Mouse (Mus musculus) MEL-GATA-1-ER (cell line): ENCODE data around the gene Ephb3.
A peak's percentile ranks its signal among the peaks of the same experiment; 100 is the strongest.

Experiments
- DNase-seq: peaks from one replicate; pipeline ENCODE4 v3.0.0-alpha.2; 2012; ENCODE audit warnings: low read depth; ENCODE audit errors: extremely low read depth

Gene Ephb3

DNA sequence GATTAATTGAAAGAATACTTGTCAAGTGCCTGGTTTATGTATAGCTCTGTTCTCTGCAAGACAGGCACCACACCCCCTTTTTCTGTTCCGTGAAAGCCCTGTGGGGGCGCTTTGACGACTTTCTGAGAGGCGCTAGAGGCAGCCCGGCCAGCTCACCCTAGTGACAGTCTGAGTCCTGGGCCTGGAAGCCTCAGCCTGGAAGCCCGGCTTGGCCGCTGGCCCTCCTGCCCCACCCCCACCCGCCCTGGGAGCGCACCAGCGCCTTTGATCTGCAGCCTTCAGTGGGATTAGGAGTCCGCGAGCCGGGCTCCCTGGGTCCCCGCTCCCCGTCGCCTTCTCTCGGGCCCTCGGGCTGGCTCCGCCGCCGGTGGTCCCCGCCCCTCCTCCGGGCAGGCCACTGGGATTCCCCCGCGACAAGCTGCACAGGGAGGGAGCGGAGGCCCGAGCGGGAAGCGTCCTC, 41.4 kb downstream of the Ephb3 start:
- peak; percentile 70 for DNase-seq

DNA sequence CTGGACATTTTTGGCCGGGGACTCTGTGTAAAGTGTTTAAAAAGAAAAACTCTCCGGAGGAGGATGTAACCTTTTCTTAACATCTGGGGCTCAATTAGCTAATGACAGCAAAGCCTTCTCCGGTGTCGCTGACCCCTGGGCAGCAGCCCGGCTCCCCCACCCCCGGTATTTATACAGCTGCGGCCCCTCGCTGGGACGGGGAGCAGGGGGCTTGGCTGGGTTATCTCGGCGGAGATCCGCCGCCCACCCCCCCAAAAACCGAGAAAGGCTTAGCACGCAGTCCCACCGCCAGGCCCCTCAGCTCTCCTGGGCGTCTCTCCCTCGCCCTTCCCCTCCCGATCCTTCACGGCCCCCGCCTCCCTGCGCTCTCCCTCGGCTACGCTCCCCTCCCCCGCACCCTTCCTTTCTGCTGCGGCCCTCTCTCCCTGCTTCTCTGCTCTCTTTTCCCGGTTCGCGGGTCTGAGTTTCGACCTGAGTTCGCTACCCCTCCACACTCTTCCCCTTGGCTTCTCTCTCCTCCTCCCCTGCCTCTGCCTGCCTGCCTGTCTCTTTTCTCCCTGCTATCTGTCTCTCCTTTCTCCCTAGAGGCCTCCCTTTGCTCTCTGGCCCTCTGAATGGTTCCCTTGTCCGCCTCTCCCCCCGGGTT, 42.0 kb downstream of the Ephb3 start:
- no peak for DNase-seq

DNA sequence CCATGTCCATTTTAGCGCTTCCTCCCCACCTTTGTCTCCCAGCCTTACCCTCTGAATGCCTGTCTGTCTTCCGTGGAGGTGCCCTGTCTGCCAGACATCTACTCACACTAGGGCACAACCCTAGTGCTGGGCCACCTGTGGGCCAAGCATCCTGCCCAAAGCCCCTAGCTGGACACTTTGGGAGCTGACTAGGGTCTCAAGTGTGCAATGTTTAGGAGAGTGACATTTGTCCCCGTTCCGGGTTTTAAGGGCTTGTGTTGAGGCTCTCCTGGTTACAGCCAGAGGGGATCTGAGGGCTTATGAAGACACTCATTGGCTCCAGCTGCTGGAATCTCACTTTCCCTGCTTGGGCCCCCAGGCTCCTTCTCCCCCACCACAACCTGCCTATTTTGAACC, 42.5 kb downstream of the Ephb3 start:
- no peak for DNase-seq

DNA sequence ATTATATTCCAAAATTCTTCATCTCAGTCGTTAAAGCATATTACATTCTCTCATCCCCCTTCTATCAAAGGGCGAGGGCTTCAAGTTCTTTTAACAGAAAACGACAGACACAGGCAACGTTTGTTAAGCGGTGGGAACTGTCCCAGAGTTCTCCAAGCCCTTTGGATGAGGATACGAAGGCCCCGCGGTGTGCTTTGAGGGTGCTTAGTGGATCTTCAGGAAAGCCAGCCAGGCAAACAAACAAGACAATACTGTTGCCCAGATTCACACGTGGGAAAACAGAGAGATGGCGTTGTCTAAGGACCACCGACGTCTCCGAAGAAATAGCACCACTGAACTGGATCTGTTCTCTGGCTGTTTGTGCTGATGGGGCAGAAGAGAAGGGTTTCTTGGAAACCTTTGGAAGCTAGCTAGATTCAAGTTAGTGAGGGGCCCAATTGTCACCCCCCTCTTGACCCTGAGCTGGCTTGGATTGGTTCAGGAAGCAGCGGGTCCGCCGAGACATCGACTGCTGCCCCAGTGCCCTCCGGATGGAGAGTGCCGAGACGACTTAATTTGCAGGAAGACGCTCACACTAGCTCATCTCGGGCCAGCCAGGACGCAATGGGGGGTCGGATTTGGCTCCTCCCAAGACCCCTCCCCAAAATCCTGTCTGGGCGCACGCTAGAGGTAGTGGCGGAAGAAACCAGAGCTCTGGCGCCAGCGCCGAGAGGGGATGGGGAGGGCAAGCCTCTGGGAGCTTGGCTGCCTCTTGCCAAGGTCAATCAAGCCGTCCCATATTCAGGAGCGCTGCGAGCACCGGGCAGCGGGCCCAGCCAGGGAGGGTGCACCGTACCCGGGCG, 43.5 kb downstream of the Ephb3 start:
- no peak for DNase-seq

DNA sequence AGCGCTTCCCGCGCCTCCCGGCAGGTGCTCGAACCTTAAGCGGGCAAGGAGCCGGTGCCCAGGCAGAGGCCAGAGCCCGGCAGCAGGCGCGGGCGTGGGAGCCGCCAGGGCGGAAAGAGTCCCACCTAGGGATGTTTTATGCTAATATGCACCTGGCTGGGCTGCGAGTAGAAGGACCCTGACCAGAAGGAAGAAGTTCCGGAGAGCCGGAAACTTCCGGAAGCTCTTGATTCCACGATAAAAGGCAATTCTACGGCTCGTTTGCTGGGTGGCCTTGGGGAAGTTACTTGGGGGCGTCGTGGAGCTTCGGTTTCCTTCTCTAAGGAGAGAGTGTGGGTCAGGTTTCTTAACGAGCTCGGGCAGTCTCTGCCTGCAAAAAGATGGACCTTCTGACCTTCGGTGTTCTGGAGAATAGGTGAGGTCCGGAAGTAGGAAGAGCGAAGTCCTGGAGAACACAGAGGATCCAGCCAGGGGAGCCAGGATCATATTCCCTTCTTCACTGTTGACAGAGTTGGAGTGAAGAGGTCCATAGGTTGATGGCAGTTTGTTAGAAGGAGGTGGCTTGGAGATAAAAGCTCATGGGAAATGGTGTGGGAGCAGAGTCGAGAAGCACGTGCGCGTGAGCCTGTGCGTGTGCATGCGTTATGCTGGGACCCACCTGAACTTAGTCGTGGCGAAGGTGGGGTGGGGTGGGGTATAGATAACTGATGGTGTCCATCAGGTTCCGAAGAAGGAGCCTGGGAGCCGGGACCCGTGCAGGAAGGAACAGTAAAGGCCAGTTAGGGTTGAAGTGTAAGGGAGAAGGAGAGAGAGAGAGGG, 44.4 kb downstream of the Ephb3 start:
- DNase-seq: no peak

DNA sequence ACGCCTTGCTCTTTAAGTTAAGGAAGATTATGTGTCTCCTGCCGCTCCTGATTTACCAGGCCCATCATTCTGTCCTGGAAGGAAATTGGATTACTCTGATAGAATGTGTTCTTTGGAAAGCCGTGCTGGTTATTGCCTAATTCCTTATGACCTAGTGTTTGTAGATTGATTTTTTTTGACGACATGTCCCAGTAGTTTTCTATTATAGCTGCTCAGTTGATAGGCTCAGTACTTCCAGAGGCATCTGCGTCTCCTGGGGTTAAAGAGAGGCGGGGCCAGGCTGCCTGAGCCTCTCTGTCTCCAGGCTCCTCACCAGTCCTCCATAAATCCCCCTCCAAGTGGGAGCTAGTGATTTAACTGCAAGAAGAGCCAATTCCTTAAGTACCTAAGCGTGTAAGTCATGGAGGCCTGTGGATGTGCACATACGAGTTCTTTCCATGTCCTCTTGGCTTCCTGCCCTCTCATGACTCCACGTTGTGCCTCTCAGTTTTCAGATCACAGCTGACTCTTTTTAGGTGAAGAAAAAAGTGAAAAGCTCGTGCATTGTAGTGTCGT, 47.9 kb downstream of the Ephb3 start:
- DNase-seq: no peak

DNA sequence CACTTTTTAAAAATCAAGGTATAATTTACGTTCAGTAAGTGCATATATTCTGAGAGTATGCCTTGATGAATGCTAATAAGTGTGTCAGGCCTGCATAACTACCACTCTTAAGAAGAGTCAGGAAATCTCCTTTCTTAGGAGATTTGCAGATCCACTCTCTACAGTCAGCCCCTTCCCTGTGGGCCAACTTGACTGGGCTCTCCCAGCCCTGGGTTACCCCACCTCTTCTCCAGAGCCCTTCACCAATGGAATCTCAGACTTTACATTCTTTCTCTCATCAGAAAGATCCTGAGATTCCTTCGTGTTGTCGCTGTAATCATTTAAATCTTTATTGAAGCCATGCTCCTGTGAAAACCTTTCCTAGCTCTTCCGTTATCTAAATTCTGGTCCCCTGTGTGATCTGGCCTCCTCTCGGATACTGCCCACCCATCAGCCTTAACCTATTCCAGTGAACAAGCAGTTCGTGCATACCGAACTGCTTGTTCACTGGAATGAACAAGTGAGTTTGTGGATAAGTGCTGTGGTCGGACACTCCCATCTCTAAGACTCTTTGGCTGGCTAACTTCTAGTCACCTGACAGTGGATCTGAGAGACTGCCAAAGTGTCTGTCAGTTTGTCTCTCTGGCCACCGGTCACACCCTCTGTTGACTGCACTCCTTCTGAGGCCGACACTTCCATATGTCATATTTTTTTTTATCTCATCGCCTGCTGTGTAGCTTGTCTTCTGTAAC, 51.2 kb downstream of the Ephb3 start:
- DNase-seq: peak; percentile 75

DNA sequence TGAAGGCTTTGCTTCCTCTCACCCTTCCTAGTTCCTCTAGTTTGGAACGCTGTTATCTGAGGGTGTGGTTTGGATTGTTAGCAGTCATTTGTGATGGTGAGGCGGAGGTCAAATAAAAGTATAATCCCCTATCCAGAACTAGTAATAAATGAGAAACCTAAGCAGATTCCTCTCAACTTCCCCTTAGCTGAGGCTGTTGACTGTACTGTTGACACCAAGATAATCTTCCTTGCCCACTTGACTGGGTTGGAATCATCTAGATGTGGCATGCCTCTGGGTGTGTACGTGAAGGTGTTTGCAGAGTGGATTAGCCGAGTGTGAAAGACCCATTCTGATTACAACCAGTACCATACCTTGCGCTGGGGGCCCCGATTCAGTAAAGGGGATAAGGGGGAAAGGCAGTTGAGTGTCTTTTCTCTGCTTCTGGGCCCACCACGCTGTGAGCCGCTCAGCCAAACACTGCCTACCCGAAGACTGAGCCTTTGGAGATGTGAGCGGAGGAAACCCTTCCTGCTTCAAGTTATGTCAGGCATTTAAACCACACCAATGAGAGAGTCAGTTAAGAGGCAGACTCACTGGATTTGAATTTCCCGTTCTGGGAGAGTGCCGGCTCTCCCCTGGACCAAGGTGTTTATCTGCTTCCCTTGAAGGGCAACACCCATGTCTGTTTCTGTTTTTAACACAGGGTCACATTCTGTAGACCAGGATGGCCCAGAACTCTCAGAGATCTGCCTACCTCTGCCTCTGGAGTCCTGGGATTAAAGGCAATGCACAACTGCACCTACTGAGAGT, 52.2 kb downstream of the Ephb3 start:
- peak; percentile 63 for DNase-seq

DNA sequence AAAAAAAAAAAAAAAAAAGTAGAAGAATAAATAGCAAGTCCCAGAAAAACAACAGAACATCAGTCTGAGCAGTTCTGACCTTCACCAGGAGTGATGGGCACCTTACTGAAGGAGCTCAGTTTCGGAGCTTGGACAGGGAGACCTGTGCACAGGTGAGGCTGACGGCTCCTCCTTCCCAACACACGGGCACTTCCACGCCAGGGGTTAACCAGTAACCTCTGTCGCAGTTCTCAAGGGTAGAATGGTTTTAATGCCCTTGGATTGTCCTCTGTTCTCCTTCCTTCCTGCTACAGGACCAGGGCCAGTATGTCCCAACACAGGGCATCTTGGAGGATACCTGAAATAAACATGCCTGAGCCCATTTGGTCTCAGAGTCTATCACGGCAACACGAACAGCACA, 60.9 kb downstream of the Ephb3 start:
- DNase-seq: no peak

DNA sequence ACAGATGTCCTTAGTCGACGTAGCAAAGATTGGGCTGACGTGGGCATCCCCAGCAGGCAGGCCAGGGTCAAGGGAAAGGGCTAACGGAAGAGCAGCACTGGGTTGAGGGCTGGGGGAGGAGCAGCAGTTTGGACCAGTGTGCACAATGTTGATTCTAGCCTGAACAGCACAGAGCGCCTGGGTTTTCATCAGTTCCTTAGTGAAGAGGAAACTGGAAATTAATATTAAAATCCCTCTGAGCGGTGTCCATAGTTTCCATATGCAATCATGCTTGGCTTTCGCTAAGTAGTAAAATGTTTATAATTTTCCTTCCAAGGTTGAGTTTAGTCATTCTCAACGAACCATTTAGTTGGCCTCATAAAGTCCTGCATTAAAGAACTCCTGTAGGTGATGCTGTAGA, 65.2 kb downstream of the Ephb3 start:
- DNase-seq: no peak

DNA sequence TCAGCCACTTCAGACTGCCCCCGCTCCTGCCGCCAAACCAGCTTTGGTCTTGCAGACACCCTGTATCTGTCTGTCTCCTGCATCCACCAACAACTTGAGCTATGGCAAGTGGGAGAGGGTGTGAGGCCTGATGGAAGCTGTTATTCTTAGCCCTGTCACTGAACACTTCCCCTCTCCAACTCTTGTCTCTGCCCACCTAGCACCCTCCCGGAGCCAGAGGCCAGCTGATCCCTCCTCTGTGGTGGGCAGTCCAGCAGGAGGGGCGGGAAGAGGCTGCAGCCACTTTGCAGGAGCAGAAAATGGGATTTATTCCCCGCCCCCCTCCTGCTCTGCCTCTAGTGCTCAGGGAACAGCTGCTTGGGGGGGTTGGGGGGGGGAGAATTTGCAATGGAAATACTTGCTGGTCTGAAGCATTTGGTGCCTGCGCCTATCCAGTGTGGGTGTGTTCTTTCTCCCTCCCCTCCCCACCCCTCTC, 67.3 kb downstream of the Ephb3 start:
- DNase-seq: no peak

DNA sequence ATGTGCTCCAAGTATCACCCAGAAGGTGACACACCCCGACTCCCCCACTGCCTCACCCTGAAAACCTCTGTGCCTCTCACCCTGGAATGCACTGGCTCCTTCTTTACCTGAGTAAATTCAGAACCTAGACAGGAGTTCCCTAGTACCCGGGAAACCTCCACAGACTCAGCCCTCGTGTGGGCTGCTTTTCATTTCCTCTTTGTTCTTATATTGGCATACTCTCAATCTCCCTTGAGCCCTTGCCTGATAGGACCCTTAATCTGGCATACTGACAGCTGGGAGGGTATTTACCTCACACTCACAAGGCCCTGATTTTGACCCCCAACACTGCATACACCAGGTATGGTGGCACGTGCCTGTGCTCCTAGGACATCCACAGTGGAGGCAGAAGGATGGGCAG, 68.2 kb downstream of the Ephb3 start:
- DNase-seq: no peak
